Mouse (Mus musculus): Measurements from ENCODE around the gene Cdk2.

DNA sequence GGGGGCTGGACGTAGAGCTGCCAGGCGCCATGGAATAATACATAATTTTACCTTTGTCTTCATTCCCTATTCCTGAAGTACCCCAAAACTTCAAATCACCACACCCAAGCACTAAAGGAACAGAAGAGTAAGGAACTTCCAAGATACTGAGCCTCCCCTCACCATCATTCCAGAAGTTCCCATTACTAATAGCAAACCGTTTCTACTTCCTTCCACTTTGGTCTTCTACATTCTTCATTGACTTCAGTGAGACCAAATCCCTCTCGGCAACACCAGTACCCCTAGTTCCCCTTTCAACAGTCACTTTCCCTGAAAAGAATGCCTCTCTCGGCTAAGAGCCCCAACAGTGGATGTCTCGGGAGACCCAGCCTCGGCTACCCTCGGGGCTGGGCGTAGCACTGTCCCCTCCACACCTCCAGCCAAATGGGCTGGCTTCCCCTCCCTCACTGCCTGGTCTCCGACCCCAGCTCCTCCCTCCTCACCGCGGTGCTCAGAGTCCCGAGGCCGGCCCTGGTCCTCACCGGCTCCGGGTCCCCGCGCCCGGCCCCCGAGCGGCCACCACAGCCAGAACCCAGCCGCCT is 9.3 kb downstream of the Cdk2 start:
- TF ChIP-seq CTCF (IDR thresholded peaks at IDR 0.05; ENCODE audit: control insufficient read depth, insufficient read depth, insufficient read length), result no peak
- no peak for TF ChIP-seq USF1 (IDR thresholded peaks at IDR 0.05; ENCODE audit: low read depth)
- no peak for TF ChIP-seq MYOG (IDR thresholded peaks at IDR 0.05; ENCODE audit: control insufficient read depth, extremely low read depth, insufficient read length)
- no peak for TF ChIP-seq MAX (IDR thresholded peaks at IDR 0.05)
- TF ChIP-seq MYOD1 (IDR thresholded peaks at IDR 0.05; ENCODE audit: control insufficient read depth, insufficient read length, low read depth), result no peak
- TF ChIP-seq CEBPB (IDR thresholded peaks at IDR 0.05; ENCODE audit: low read depth), result no peak

All from C2C12 (cell line).